Mouse (Mus musculus): ENCODE data around the gene Haus2.

Haus2 gene

DNA sequence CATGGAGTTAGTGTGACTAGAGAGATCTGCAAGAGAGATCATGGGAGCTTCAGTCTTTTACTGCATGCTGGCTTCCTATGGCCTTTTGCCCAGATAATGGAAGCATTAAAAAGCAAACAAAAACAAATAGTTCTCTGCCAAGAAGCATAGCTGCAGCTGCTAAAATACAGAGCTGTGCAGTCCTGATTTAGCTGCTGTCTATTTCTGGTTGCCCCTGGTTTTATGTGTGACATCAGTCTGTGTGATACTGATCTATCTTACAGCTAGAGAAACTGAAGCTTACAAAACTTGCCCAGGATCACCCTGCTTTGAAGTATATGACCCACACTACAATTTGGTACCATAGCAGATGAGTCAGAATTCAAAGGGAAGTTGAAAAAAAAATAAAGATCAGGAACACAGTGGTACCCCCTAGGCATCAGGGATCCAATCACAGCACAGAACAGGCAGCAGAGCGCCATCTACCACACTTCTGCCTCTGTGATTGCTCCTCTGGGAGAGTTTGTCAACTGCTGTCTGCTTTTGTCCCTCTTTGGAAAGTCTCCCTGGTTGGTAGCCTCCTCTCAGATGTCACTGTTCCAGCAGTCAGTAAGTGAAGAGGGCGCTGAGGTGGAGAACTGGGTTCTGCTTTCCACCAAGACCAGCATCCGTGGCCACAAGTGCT is 54.4 kb downstream of the Haus2 start:
- DNase-seq (ENCODE audit: low spot score in 2 of 2): no peak

DNA sequence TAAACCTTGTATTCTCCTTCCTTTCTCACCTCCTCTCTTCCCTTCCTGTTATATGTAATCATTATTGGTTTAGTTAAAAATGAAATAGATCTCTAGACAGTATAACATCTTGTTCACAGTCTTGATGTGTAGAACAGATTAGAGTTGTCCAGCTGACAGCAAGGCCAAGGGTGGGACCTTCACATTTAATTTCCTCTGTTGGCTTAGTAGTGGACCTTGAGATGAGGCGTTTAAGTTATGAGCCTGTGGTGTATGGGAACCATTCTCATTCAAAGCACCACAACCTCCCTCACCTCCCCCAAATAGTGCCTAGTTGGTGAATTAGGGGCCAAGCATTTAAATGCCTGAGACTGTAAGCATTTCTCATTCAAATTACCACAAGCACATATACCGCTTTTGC is 58.3 kb downstream of the Haus2 start:
- DNase-seq (ENCODE audit: low spot score in 2 of 2): no peak

DNA sequence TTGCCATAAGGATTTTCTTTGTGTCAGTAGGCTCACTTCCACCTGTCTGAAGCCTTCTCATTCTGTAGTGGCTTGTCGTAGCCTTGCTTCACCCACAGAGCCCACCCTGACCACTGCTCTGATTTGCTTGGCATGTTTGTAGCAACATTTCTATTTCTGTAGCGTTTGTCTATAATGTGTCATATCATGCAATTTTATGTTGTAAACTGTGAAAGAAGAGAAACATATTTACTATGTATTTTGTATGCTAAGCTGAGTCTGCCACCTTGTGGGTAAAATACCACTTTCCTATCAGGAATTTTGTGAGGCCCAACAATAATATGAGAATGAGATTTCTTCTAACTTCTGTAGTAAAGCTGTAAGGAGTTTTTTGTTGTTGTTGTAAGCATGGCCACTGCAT is 61.1 kb downstream of the Haus2 start:
- DNase-seq (ENCODE audit: low spot score in 2 of 2): no peak
